Mouse (Mus musculus): ENCODE results near the gene Ubiad1. TPM values are rescaled to one million over a fixed set of nuclear protein-coding genes. Genes with fewer than 3 reads are reported as not detected.
A peak's percentile ranks its signal among the peaks of the same experiment; 100 is the strongest.

Gene Ubiad1
- total and polyA plus RNA-seq, 2 experiments from 2014 or later = 12.2 to 18.7 TPM

GRCm38 (mm10) chr4:148404748-148405147, 39.8 kb downstream of the Ubiad1 start:
- Histone ChIP-seq H3K9ac (no peak overlapping the region), H3K27ac (ENCODE audit: low read depth, low read length) (no peak overlapping the region), H3K4me3 (ENCODE audit: low read depth, low read length) (no peak overlapping the region), H3K4me2 (ENCODE audit: low read depth) (no peak overlapping the region), H3K27me3 (ENCODE audit: insufficient read depth, low read length) (peaks cover 3% of the 10 kb centered on the region), H3K36me3 (ENCODE audit: insufficient read depth) (no peaks in the 10 kb centered on the region), H3K9me3 (ENCODE audit: low read length) (no peaks in the 10 kb centered on the region), H3K4me1 (ENCODE audit: insufficient read depth) (no peaks in the 10 kb centered on the region)
- WGBS = 23% methylated on average over 11 of the region's 11 CpGs
- ATAC-seq (0 out of 2 replicates have a peak, but pooled peaks have one; percentile 8), DNase-seq (no peak)
- no peak for TF ChIP-seq CTCF (IDR thresholded peaks at IDR 0.05; ENCODE audit: low read depth)

- Histone ChIP-seq H3K4me2 (ENCODE audit: low read depth) (no peak overlapping the region), H3K27ac (ENCODE audit: low read depth, low read length) (no peak overlapping the region), H3K27me3 (ENCODE audit: insufficient read depth, low read length) (peaks cover 3% of the 10 kb centered on the region), H3K36me3 (ENCODE audit: insufficient read depth) (no peaks in the 10 kb centered on the region), H3K9ac (no peak overlapping the region), H3K4me3 (ENCODE audit: low read depth, low read length) (no peak overlapping the region), H3K4me1 (ENCODE audit: insufficient read depth) (no peaks in the 10 kb centered on the region), H3K9me3 (ENCODE audit: low read length) (no peaks in the 10 kb centered on the region)
- TF ChIP-seq CTCF (IDR thresholded peaks at IDR 0.05; ENCODE audit: low read depth) = no peak
- ATAC-seq (no peak), DNase-seq (no peak)
- 26% methylated on average over 12 of the region's 12 CpGs for WGBS
Observed at GRCm38 (mm10) chr4:148403402-148403801, 41.2 kb downstream of the Ubiad1 start.

GRCm38 (mm10) chr4:148399437-148400094, 45.0 kb downstream of the Ubiad1 start:
- TF ChIP-seq CTCF (IDR thresholded peaks at IDR 0.05; ENCODE audit: low read depth) = 0 out of 2 replicates have a peak, but pooled peaks have one; percentile 26
- Histone ChIP-seq H3K4me1 (ENCODE audit: insufficient read depth) (0 out of 2 replicates have a peak, but pooled peaks cover 5% of the 10 kb centered on the region), H3K4me3 (ENCODE audit: low read depth, low read length) (no peak overlapping the region), H3K36me3 (ENCODE audit: insufficient read depth) (no peaks in the 10 kb centered on the region), H3K9me3 (ENCODE audit: low read length) (no peaks in the 10 kb centered on the region), H3K27me3 (ENCODE audit: insufficient read depth, low read length) (no peaks in the 10 kb centered on the region; the same call in none of the 2 replicates), H3K4me2 (ENCODE audit: low read depth) (no peak overlapping the region), H3K9ac (no peak overlapping the region), H3K27ac (ENCODE audit: low read depth, low read length) (no peak overlapping the region)
- 61% methylated on average over 9 of the region's 9 CpGs for WGBS
- ATAC-seq (no peak), DNase-seq (no peak)

- Histone ChIP-seq H3K4me1 (ENCODE audit: insufficient read depth) (0 out of 2 replicates have a peak, but pooled peaks cover 5% of the 10 kb centered on the region), H3K4me3 (ENCODE audit: low read depth, low read length) (no peak overlapping the region), H3K9ac (no peak overlapping the region), H3K27ac (ENCODE audit: low read depth, low read length) (no peak overlapping the region), H3K36me3 (ENCODE audit: insufficient read depth) (no peaks in the 10 kb centered on the region), H3K4me2 (ENCODE audit: low read depth) (no peak overlapping the region), H3K27me3 (ENCODE audit: insufficient read depth, low read length) (no peaks in the 10 kb centered on the region), H3K9me3 (ENCODE audit: low read length) (no peaks in the 10 kb centered on the region)
- 75% methylated on average over 18 of the region's 18 CpGs for WGBS
- DNase-seq = no peak
- ATAC-seq = peak; percentile 19; the same call in 1 of the 2 replicates
- no peak for TF ChIP-seq CTCF (IDR thresholded peaks at IDR 0.05; ENCODE audit: low read depth)
Observed at GRCm38 (mm10) chr4:148397531-148398287, 46.9 kb downstream of the Ubiad1 start.

- Histone ChIP-seq H3K27ac (ENCODE audit: low read depth, low read length) (no peak overlapping the region), H3K9me3 (ENCODE audit: low read length) (no peaks in the 10 kb centered on the region), H3K4me2 (ENCODE audit: low read depth) (no peak overlapping the region), H3K9ac (no peak overlapping the region), H3K36me3 (ENCODE audit: insufficient read depth) (no peaks in the 10 kb centered on the region), H3K4me3 (ENCODE audit: low read depth, low read length) (no peak overlapping the region), H3K27me3 (ENCODE audit: insufficient read depth, low read length) (no peaks in the 10 kb centered on the region), H3K4me1 (ENCODE audit: insufficient read depth) (0 out of 2 replicates have a peak, but pooled peaks cover 5% of the 10 kb centered on the region)
- no peak for DNase-seq
- no peak for TF ChIP-seq CTCF (IDR thresholded peaks at IDR 0.05; ENCODE audit: low read depth)
- ATAC-seq = no peak
- 87% methylated on average over 4 of the region's 4 CpGs for WGBS
Observed at GRCm38 (mm10) chr4:148397113-148397512, 47.5 kb downstream of the Ubiad1 start.

- WGBS = 48% methylated on average over 6 of the region's 6 CpGs
- TF ChIP-seq CTCF (IDR thresholded peaks at IDR 0.05; ENCODE audit: low read depth) = no peak
Observed at GRCm38 (mm10) chr4:148395875-148396274, 48.7 kb downstream of the Ubiad1 start.

GRCm38 (mm10) chr4:148395198-148395597, 49.4 kb downstream of the Ubiad1 start:
- TF ChIP-seq CTCF (IDR thresholded peaks at IDR 0.05; ENCODE audit: low read depth) = no peak
- no peaks in the 10 kb centered on the region for H3K9me3 ChIP-seq (ENCODE audit: low read length)
- H3K4me3 ChIP-seq (ENCODE audit: low read depth, low read length) = no peak overlapping the region
- H3K27me3 ChIP-seq (ENCODE audit: insufficient read depth, low read length) = no peaks in the 10 kb centered on the region
- H3K4me2 ChIP-seq (ENCODE audit: low read depth) = no peak overlapping the region
- H3K36me3 ChIP-seq (ENCODE audit: insufficient read depth) = no peaks in the 10 kb centered on the region
- DNase-seq (no peak), ATAC-seq (no peak)
- H3K9ac ChIP-seq = no peak overlapping the region
- 57% methylated on average over 7 of the region's 7 CpGs for WGBS
- H3K27ac ChIP-seq (ENCODE audit: low read depth, low read length) = no peak overlapping the region
- 0 out of 2 replicates have a peak, but pooled peaks cover 5% of the 10 kb centered on the region for H3K4me1 ChIP-seq (ENCODE audit: insufficient read depth)

More at GRCm38 (mm10) chr4:148395875-148396274, 48.7 kb downstream of the Ubiad1 start:
- Histone ChIP-seq H3K27ac (ENCODE audit: low read depth, low read length) (no peak overlapping the region), H3K9ac (no peak overlapping the region), H3K9me3 (ENCODE audit: low read length) (no peaks in the 10 kb centered on the region), H3K27me3 (ENCODE audit: insufficient read depth, low read length) (no peaks in the 10 kb centered on the region), H3K4me1 (ENCODE audit: insufficient read depth) (0 out of 2 replicates have a peak, but pooled peaks cover 5% of the 10 kb centered on the region), H3K4me3 (ENCODE audit: low read depth, low read length) (no peak overlapping the region), H3K4me2 (ENCODE audit: low read depth) (no peak overlapping the region), H3K36me3 (ENCODE audit: insufficient read depth) (no peaks in the 10 kb centered on the region)
- no peak for DNase-seq
- ATAC-seq = no peak

Data from forebrain, postnatal 0 days (tissue).